In the genomic region with DNA sequence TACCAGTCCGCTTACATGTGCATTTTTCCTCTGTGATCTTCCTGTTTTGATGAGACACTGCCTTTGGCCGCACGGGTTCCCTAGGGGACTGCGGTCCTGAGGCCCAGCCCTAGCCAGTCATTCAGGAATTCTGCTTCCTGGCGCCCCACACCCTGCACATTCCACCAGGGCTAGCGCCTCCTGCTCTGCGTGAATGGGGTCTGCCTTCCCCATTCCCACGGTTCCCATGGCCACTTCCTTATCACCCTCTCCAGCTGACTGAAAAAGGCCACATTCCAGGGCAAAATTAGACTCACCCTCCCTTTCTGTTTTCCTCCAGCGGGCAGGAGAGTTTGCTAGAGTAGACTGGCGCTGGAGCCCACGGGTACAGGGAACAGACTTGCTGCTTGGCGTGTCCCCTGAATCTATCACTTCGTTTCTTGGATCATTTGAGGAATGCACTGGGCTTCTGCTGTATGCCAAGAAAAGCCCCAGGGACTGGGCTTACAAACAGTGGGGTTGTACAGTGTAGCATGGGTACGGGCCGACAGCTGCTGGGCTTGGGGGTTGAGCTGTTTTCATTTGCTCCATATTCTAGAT, we compare ENCODE assay signal across 8 mouse cellular contexts. TPM values are rescaled to one million over a fixed set of nuclear protein-coding genes. Genes with fewer than 3 reads are reported as not detected.
DNase-seq lines count a peak whose midpoint lies in the region; ATAC-seq and TF ChIP-seq lines count a peak whose summit lies in the region.
"Had no signal": no experiment of that assay in that cellular context is flagged by ENCODE, and none has a peak within 500 bp of the region (broad histone marks: within the 10 kb centered on the region; RNA-seq: fewer than 3 reads in every experiment).

No protein-coding gene starts in this region.

- no peaks in the 10 kb centered on the region for H3K9me3 ChIP-seq in lung, embryonic 16.5 days (ENCODE audit: control insufficient read depth, low read length)
- H3K9me3 ChIP-seq in stomach, postnatal 0 days (ENCODE audit: control insufficient read depth, low read length), result no peaks in the 10 kb centered on the region

- no peaks in the 10 kb centered on the region for H3K27me3 ChIP-seq in lung, embryonic 16.5 days (ENCODE audit: control insufficient read depth, insufficient read depth, low read depth, low read length)
- no peaks in the 10 kb centered on the region for H3K27me3 ChIP-seq in stomach, postnatal 0 days (ENCODE audit: control insufficient read depth, insufficient read depth, low read length)

- peak; percentile 94 for DNase-seq in ZHBTc4 (ENCODE audit: low read depth, low spot score)
- peak; percentile 65 for DNase-seq in embryo, embryonic 11 days
- DNase-seq in heart, adult 8-10 months (ENCODE audit: low spot score), result peak; percentile 92
- DNase-seq in kidney, adult 8-10 months, result peak; percentile 77 to 87
- peak; percentile 72 for DNase-seq in stomach, postnatal 0 days (ENCODE audit: low spot score)
- DNase-seq in cerebellum, adult 11 months, result no peak

- no peak overlapping the region for H3K4me3 ChIP-seq in lung, embryonic 16.5 days (ENCODE audit: low read length)
- H3K4me3 ChIP-seq in stomach, postnatal 0 days (ENCODE audit: low read depth, low read length), result no peak overlapping the region
- H3K4me3 ChIP-seq: erythroblast, embryonic 14.5 days had no signal

- H3K4me1 ChIP-seq in lung, embryonic 16.5 days (replicated peaks; ENCODE audit: control insufficient read depth, insufficient read depth, low read length), result peaks cover 28% of the 10 kb centered on the region
- peaks cover 8% of the 10 kb centered on the region; the same call in 1 of the 2 replicates for H3K4me1 ChIP-seq in stomach, postnatal 0 days (replicated peaks; ENCODE audit: control insufficient read depth, insufficient read depth)

- peak; percentile 96 for ATAC-seq in lung, embryonic 16.5 days (ENCODE audit: low read depth)
- ATAC-seq in stomach, postnatal 0 days (ENCODE audit: low FRiP score, low TSS enrichment), result peak; percentile 88

- H3K4me2 ChIP-seq in lung, embryonic 16.5 days (ENCODE audit: low read depth, low read length), result peak overlapping the region; percentile 37
- peak overlapping the region; percentile 27; the same call in 1 of the 2 replicates for H3K4me2 ChIP-seq in stomach, postnatal 0 days (replicated peaks; ENCODE audit: low read depth)

- TF ChIP-seq CTCF in stomach, postnatal 0 days (IDR thresholded peaks at IDR 0.05; ENCODE audit: low read depth), result peak; percentile 33; the same call in 1 of the 2 replicates

- peak overlapping the region; percentile 95 for H3K27ac ChIP-seq in lung, embryonic 16.5 days (ENCODE audit: low read length)
- peak overlapping the region; percentile 81 for H3K27ac ChIP-seq in stomach, postnatal 0 days (replicated peaks)

- peak overlapping the region; percentile 48 for H3K9ac ChIP-seq in lung, embryonic 16.5 days (ENCODE audit: low read length)
- H3K9ac ChIP-seq in stomach, postnatal 0 days (ENCODE audit: low read length), result 0 out of 2 replicates have a peak overlapping the region, but pooled peaks have one; percentile 18

- peak; percentile 64 for TF ChIP-seq EP300 in stomach, postnatal 0 days (optimal IDR thresholded peaks at IDR 0.05)

- 10% methylated on average over 15 of the region's 15 CpGs for WGBS in lung, embryonic 16.5 days
- WGBS in stomach, postnatal 0 days, result 30% methylated on average over 15 of the region's 15 CpGs

- H3K36me3 ChIP-seq in lung, embryonic 16.5 days (ENCODE audit: control insufficient read depth, insufficient read depth, low read length), result no peaks in the 10 kb centered on the region
- no peaks in the 10 kb centered on the region for H3K36me3 ChIP-seq in stomach, postnatal 0 days (ENCODE audit: control insufficient read depth, insufficient read depth, low read length)

RNA-seq across cellular contexts. Expression of a gene that starts 22.7 kb away (rescaled TPM):
- total RNA-seq in heart, adult 8-10 months (2022), result 10 to 100 TPM; 51.1 to 75.8 (median 59.4) TPM
- 25.2 and 28.4 TPM in 2 replicates for polyA plus RNA-seq in lung, embryonic 16.5 days (2015; fragmentation: Nextera tagmentation; extraction: Ambion mirVana)
- polyA plus RNA-seq in stomach, postnatal 0 days (2015; fragmentation: Nextera tagmentation; extraction: Ambion mirVana), result 27.7 and 33.1 TPM in 2 replicates

RNA-seq across cellular contexts. Expression of a gene that starts 23.4 kb away (rescaled TPM):
- 10 to 100 TPM; 52.7 to 57.9 (median 55.4) TPM for total RNA-seq in heart, adult 8-10 months (2022)
- polyA plus RNA-seq in lung, embryonic 16.5 days (2015; fragmentation: Nextera tagmentation; extraction: Ambion mirVana), result 84.3 and 94.6 TPM in 2 replicates
- polyA plus RNA-seq in stomach, postnatal 0 days (2015; fragmentation: Nextera tagmentation; extraction: Ambion mirVana), result 64.2 and 65.5 TPM in 2 replicates
